Mouse (Mus musculus) C2C12 (cell line): ENCODE measurements at regions not wholly inside any gene's neighbourhood (a gene's known extent, or its start where the extent isn't known, plus 50 kb on each side); places are given as distances from the start of the nearest gene placed in this dataset.

ENCODE experiments used
- CEBPB ChIP-seq: IDR thresholded peaks from one replicate; pipeline ENCODE4 v1.6.1; 2011; ENCODE audit warnings: low read depth, mild to moderate bottlenecking, control low read depth, moderate library complexity
- CTCF ChIP-seq: IDR thresholded peaks from one replicate; pipeline ENCODE4 v1.5.1; 2011; ENCODE audit not compliant: control insufficient read depth, insufficient read depth, insufficient read length
- MAX ChIP-seq: IDR thresholded peaks from one replicate; pipeline ENCODE4 v1.6.1; 2011; ENCODE audit warnings: mild to moderate bottlenecking, control low read depth
- USF1 ChIP-seq: IDR thresholded peaks from one replicate; pipeline ENCODE4 v1.6.1; 2011; ENCODE audit warnings: low read depth, mild to moderate bottlenecking, control low read depth, moderate library complexity

DNA sequence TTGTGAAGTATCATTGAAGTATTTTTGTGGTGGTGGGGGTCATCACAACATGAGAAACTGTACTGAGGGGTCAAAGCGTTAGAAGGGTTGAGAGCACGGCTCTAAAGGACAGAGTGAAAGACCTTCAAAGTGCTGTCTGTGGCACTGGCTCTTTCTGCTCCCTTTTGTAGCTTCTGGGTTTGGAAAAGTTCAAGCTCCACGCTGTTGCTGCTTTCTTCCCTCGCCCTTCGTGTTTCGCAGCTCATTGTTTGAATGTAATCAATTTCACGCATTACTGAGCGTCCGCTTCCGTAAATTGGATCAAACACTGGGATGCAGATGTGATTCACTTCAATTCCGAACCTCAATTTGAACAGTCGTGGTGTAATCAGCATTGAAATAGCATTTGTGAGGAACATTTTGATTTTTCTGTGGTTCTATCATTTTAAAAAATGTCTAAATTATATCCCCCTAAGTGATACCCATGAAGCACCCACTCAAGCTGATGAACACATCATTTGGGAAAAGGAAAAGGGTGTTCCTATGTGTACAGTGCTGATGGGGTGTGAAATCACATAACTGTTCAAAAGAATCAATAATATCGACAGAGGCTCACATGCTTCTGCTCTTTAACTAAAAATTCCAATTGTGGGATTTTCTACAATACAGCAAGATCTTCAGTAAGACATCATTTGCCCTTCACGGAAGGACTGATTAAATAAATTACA lies 140.9 kb upstream of the Cpne8 start:
- TF ChIP-seq CTCF (no peak), MAX (no peak), CEBPB (no peak), USF1 (no peak)
